Mouse (Mus musculus) left cerebral cortex, adult 2 months (tissue): ENCODE data around the gene Ssh3. TPM values are rescaled to one million over a fixed set of nuclear protein-coding genes. Genes with fewer than 3 reads are reported as not detected.
A peak's percentile ranks its signal among the peaks of the same experiment; 100 is the strongest.

Experiments used
- DNase-seq, 2 experiments: peaks; one replicate each; pipeline ENCODE4 v3.0.0; 2021 to 2022; ENCODE audit warnings: low spot score in 2 of 2, mixed read lengths in 1 of 2; ENCODE audit errors: extremely low spot score in 1 of 2
- H3K27ac ChIP-seq: fragments of 200-600 bp; 2 replicates; pipeline ENCODE4 v1.8.1; 2022
- H3K4me3 ChIP-seq: fragments of 200-600 bp; 2 replicates; pipeline ENCODE4 v1.8.1; 2022
- CTCF ChIP-seq: fragments of 200-600 bp; IDR thresholded peaks from 2 replicates; pipeline ENCODE4 v1.8.1; 2022; ENCODE audit warnings: antibody characterized with exemption, mild to moderate bottlenecking, moderate library complexity
- intact Hi-C: fragments of 180-260 bp; cut with DNase I; formaldehyde crosslinking; loops from one replicate; pipeline ENCODE4 v1.15.1; 2025
- total RNA-seq, 2 experiments: library from RNA; stranded (reverse); gene quantifications; 2 replicates each; pipeline ENCODE4 v1.2.3; 2021

Gene Ssh3
- total RNA-seq, 2 experiments from 2014 or later = 60.9 to 72.6 TPM

DNA sequence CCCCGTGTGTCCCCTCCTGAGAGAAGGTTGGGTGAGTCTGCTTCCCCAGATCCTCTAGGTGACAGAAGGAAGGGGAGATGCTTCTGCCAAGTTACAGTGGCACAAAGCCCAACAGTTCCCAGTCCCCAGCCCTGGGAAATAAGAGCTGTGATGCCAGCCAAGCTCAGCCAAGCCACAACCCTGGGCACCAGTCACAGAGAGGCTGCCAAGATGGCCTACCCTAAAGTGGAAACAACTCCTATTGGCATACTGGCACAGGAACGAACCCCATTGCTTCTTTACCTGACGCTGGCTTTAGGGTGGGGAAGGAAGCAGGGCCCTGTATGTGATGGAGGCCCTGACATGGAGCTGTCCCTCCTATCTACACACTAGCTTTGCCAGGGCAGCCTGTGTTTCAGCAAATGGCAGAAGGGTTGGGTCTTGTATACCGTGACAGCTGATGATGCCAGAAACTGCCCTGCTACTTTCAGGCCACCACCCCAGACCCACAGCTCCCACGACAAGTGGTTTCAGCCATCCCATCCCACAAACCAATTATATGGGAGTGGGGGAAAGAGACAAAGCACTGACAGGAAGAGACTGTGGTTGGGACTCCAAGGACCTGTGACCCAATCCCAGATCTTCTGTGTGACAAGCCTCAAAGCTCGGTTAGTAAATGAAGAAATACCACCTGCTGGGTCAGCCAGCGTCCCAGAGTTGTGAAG is 34.1 kb upstream of the Ssh3 start:
- no peak for TF ChIP-seq CTCF
- intact Hi-C loops = no loop called here
- no peak for DNase-seq
- H3K4me3 ChIP-seq = peak overlapping the region; percentile 8; the same call in 1 of the 2 replicates
- H3K27ac ChIP-seq = peak overlapping the region; percentile 85

DNA sequence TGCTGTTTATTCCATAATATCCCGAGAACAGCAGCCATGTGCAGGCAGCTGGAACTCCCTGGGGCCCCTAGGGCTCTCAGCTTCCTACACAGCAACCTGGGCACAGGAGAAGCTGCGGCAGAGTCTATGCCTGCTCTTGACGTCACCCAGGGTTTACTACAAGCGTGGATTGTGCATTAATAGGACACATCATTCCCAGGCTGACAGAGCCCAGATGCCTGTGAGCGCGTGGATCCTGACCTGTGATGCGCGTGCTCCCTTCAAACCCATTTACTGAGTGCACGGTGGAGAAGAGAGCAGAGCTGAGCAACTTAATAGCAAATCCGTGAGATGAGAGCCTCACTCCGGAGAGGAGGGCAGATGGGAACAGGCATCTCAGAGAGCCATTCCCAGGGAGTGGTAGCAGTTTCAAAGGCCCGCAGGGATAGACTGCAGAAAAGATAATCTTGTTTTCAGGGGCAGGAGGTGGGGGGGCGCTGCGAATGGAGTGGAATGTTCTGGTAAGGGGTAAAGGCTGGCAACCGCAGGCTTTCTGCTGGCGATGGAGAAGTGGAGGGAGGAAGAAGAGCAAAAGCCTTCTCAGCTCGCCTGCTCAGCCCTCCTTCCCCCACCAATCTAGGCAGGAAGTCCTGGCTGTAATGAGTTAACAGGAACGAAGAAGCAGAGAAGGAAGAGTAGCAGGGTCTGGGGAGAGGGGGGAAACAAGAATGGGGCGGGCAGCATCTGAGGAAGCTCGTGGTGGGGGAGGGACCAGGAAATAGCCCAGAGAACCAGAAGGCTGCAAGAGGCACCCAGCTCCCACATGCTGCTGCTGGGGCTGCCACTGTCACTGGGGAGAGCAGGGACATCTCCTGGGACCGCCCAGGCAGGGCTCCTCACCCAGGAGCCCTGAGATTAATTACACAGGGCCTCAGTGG is 33.0 kb upstream of the Ssh3 start:
- no peak for TF ChIP-seq CTCF
- peak; percentile 38 to 46 for DNase-seq
- peak overlapping the region; percentile 85 for H3K27ac ChIP-seq
- intact Hi-C loops = no loop called here
- H3K4me3 ChIP-seq = peak overlapping the region; percentile 4; the same call in 1 of the 2 replicates

DNA sequence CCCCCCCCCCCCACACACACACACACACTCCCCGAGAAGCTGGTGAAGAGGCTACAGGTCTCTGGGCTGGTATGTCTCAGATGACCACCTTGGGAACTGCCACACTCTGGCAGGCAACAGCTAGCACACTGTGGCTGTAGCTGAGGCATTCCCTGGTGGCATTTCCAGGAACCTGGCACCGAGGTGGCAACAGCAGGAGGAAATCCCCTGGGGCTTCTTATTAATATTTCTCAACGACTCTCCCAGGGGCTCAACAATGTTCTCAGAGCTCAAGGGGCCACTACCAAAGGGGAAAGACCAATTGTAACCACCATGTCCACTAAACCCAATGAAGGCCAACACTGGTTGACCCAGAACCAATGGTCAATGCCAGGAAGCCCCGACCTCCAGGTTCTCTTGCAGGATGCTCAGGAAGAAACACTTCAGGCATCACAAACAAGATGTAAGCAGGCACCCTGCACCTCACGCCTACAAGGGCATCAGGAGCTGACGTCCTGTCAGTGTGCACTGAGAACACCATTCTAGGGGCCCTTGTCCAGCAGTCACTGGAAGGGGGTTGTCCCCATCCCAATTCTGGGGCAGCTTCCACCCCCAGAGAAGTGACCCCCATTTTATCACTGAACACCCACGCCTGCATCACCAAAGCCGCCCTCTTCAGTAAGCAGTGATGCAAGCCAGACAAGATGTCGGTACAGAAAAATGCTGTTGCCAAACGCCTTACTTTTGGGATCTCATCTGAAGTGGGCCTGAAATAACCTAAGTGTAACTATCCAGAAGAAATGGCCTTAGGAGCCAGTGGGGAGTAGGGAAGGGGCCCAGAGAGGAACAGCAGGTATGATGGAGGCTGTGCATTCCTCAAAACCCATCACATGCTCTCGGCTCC is 32.1 kb upstream of the Ssh3 start:
- intact Hi-C loops = no loop called here
- TF ChIP-seq CTCF = no peak

DNA sequence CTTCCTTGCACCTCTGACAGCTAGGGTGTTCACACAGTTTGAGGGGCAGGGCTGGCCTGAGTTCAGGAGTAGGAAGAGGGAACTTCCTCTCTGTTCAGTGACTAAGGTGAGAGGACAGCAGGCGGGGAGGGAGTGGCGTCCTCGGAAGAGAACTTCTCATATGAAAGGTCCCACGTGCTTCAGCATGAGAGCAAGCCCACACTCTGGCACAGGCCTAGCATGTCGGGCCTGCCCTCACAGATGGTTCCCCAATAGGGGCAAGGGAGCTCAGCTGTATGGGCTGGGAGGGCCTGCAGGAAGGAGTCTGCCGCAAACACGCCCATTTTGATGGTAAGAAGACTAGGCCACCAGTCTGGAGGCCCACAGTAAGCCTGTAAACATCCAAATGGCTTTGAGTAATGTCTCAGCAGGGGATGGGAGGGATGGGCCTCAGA is 31.3 kb upstream of the Ssh3 start:
- intact Hi-C loops = no loop called here
- peak overlapping the region; percentile 47; the same call in 1 of the 2 replicates for H3K27ac ChIP-seq
- H3K4me3 ChIP-seq = no peak overlapping the region
- TF ChIP-seq CTCF = no peak
- no peak for DNase-seq

More for the DNA sequence above, 32.1 kb upstream of the Ssh3 start:
- peak overlapping the region; percentile 4; the same call in 1 of the 2 replicates for H3K4me3 ChIP-seq
- DNase-seq = no peak
- peak overlapping the region; percentile 85 for H3K27ac ChIP-seq

DNA sequence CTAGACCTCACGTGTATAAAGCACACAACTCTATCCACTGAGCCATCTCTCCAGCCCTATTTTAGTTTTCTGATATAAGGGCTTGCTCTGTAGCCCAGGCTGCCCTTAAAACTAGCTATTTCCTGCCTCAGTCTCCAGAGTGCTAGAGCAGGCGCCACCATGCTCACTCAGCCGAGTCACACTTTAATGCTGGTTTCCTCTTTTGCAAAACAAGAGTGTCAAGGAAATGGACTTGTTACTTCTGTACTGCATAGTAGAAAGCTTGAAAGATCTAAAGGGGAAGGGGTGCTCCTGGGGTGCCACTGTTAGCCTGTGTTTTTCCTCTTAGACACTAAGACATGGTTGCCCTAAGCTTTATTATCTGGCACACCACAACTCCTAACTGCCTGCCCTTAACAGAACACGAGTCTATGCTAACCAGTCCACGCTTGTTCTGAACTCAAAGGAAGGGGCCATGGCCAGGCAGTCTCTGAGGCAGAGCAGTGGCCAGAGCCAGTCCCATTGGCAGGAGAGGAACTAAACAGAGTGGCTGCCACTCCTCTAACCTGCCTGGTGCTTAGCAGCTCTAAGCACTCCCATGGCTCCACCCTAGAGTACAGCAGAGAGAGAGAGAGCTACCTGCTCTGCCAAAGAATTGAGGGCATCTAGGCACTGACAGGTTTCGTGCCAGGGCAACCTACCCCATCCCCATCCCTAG is 30.7 kb upstream of the Ssh3 start:
- intact Hi-C loops = no loop called here

DNA sequence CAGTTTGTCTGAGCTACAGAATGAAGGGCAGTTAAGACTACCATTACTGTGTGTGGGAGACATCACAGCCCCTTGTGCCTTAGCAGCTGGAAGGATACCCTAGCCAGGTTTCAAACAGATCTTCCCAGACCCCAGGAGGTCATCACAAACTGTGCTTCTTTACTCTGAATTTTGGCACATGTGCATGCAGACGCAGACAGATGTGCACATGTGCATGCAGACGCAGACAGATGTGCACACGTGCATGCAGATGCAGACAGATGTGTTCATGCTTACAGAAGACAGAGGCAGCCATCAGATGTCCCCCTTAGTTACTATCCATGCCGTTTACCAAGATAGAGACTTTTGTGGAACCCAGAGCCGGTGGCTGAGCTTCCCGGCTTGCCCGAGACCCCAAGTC is 30.1 kb upstream of the Ssh3 start:
- intact Hi-C loops = no loop called here
- 0 out of 2 replicates have a peak overlapping the region, but pooled peaks have one; percentile 3 for H3K27ac ChIP-seq
- TF ChIP-seq CTCF = no peak
- no peak for DNase-seq
- H3K4me3 ChIP-seq = no peak overlapping the region

More for the DNA sequence above, 30.7 kb upstream of the Ssh3 start:
- Histone ChIP-seq H3K4me3 (no peak overlapping the region), H3K27ac (peak overlapping the region; percentile 47; the same call in 1 of the 2 replicates)
- no peak for TF ChIP-seq CTCF
- DNase-seq = no peak

DNA sequence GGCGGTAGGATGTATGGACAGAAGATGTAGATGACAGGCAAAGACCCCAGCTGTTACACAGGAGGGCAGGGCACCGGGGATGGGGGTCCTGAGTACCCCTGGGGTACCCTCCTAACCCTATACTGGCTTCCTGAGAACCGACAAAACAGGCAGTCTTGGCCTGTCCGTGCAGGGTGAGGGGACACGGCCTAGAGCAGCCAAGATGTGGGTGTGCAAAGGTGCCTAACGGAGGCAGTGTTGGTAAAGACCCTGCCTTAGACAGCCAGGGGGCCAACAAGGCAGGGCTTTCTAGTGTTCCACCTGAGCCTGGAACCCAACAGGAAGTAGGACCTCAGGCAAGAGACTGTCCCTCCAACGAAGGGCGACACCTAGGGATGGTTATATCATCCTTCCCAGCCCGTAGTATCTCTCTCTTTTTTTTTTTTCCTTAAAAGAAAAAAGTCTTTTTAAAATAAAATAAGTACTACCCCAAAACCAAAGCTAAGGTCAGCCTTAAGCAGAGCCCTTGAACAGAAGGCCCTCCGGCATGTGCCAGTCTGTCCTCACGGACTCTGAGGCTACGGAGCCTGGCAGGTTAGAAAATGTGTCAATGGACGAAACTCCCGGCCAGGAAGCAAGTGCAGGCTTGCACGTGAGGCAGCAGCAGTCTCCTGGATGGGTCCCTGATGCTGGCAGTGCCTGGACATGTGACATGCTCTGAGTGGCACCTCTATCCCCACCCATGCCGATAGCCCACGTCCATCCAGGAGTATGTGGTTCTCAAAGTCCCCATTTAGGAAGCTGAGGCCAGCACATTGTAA is 29.5 kb upstream of the Ssh3 start:
- Histone ChIP-seq H3K4me3 (no peak overlapping the region), H3K27ac (0 out of 2 replicates have a peak overlapping the region, but pooled peaks have one; percentile 3)
- intact Hi-C loops = no loop called here
- TF ChIP-seq CTCF = no peak; the same call in 1 of the 2 replicates
- no peak for DNase-seq

DNA sequence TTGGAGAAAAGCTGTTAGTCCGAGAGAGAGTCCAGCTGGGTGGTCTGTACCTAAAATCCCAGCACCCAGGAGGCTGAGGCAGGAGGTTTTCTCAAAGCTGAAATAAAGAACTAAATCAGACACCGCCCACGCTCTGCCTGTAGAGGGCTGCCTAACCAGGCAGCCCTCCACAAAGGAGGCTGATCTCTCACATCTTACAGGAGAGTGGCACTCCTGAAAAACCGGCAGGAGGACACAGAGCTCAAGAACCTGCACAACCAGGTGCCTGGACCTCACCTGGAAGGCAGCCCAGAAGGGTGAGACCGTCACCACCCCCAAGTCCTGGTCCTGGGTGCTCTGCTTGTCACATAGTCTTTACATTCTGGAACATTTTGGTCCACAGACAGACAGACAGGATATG is 28.9 kb upstream of the Ssh3 start:
- no peak for DNase-seq
- TF ChIP-seq CTCF = peak; percentile 13
- Histone ChIP-seq H3K27ac (no peak overlapping the region), H3K4me3 (no peak overlapping the region)
- intact Hi-C loops = no loop called here

DNA sequence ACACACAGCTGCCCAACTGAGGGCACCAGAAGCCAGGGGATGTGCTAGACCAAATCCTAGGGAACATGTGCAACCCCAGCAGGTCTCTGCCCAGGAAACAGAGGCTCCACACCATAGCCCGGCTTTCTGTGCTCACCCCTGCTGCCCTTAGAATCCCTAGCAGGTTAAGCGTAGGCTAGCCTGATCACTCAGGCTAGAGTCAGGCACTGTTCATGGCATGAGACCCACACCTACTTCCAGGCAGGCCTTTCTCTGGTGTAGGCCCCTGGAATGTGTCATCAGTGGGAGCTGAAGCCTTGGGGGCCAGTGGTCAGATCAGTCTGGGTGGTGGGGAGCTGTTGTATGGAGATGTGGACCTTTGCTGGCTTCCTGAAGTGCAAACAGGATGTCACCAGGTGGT is 27.6 kb upstream of the Ssh3 start:
- no peak for TF ChIP-seq CTCF
- no peak overlapping the region for H3K27ac ChIP-seq
- intact Hi-C loops = no loop called here
- H3K4me3 ChIP-seq = no peak overlapping the region
- DNase-seq = no peak

DNA sequence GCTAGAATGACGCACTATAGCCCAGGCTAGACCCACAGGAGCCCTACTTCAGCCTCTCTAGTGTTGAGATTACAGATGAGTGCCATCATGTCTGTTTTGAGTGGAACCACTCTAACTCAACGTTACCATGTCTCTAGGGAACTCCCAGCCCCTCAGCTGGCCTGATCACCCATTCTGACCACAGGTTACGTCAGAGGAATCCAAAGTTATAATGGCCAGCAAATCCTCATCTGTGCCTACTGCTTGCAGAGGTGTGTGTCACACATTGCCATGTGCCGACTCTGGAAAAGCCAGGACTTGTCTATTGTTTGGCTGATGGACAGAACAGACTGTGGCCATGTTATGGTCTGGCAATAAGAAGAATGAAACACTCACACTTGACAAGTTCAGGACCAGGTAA is 26.4 kb upstream of the Ssh3 start:
- no peak overlapping the region for H3K27ac ChIP-seq
- no peak for TF ChIP-seq CTCF
- no peak for DNase-seq
- no peak overlapping the region for H3K4me3 ChIP-seq
- intact Hi-C loops = no loop called here
